In genomic region chr8:119715221-119715620, GRCm38 (mm10) we compare ENCODE assay signal across 9 mouse cellular contexts. TPM values are rescaled to one million over a fixed set of nuclear protein-coding genes. Genes with fewer than 3 reads are reported as not detected.
DNase-seq lines count a peak whose midpoint lies in the region; ATAC-seq lines count a peak whose summit lies in the region.
"Had no signal": no experiment of that assay in that cellular context is flagged by ENCODE, and none has a peak within 500 bp of the region (broad histone marks: within the 10 kb centered on the region; RNA-seq: fewer than 3 reads in every experiment).

No protein-coding gene starts in this region.

- no peaks in the 10 kb centered on the region for H3K36me3 ChIP-seq in intestine, embryonic 14.5 days (ENCODE audit: control insufficient read depth, insufficient read depth, low read length)
- no peaks in the 10 kb centered on the region for H3K36me3 ChIP-seq in lung, embryonic 15.5 days

- H3K27ac ChIP-seq in intestine, embryonic 14.5 days (ENCODE audit: low read depth) = no peak overlapping the region
- peak overlapping the region; percentile 77 for H3K27ac ChIP-seq in lung, embryonic 15.5 days
- H3K27ac ChIP-seq: hindbrain, embryonic 14.5 days had no signal

- no peaks in the 10 kb centered on the region; the same call in 1 of the 2 replicates for H3K4me1 ChIP-seq in intestine, embryonic 14.5 days (replicated peaks; ENCODE audit: control insufficient read depth, insufficient read depth, low read length)
- H3K4me1 ChIP-seq in lung, embryonic 15.5 days = peaks cover 28% of the 10 kb centered on the region

- H3K27me3 ChIP-seq in intestine, embryonic 14.5 days (replicated peaks; ENCODE audit: control insufficient read depth, insufficient read depth, low read length) = no peaks in the 10 kb centered on the region
- H3K27me3 ChIP-seq in lung, embryonic 15.5 days = no peaks in the 10 kb centered on the region

- DNase-seq in NIH3T3 (ENCODE audit: low read depth) = peak; percentile 96
- DNase-seq in adrenal gland, postnatal 25 days = peak; percentile 61
- no peak for DNase-seq in intestine, embryonic 14.5 days (ENCODE audit: low spot score)
- no peak for DNase-seq in cerebellum, postnatal 36 days
- no peak for DNase-seq in thymus, postnatal 0 days (ENCODE audit: low spot score)

- ATAC-seq in intestine, embryonic 14.5 days (replicated peaks; ENCODE audit: low FRiP score, low TSS enrichment, low read depth) = peak; percentile 56
- ATAC-seq in lung, embryonic 15.5 days (ENCODE audit: borderline replicate concordance, extremely low read depth, low FRiP score, low TSS enrichment) = peak; percentile 60; the same call in 1 of the 2 replicates
- ATAC-seq in monocyte, adult 5-6 weeks (replicated peaks; ENCODE audit: insufficient number of reproducible peaks, low FRiP score, low TSS enrichment, poor library complexity, severe bottlenecking) = no peak
- ATAC-seq in frontal cortex, adult (ENCODE audit: low TSS enrichment) = no peak

- H3K4me3 ChIP-seq in intestine, embryonic 14.5 days (ENCODE audit: low read depth, low read length) = no peak overlapping the region
- no peak overlapping the region for H3K4me3 ChIP-seq in lung, embryonic 15.5 days

- no peaks in the 10 kb centered on the region for H3K9me3 ChIP-seq in intestine, embryonic 14.5 days (ENCODE audit: control insufficient read depth, low read length)
- H3K9me3 ChIP-seq in lung, embryonic 15.5 days = no peaks in the 10 kb centered on the region

- H3K4me2 ChIP-seq in intestine, embryonic 14.5 days (ENCODE audit: low read length) = no peak overlapping the region
- H3K4me2 ChIP-seq in lung, embryonic 15.5 days = peak overlapping the region; percentile 35
- H3K4me2 ChIP-seq: hindbrain, embryonic 14.5 days had no signal

- 44% methylated on average over 12 of the region's 12 CpGs for WGBS in intestine, embryonic 14.5 days
- WGBS in lung, embryonic 15.5 days = 12% methylated on average over 12 of the region's 12 CpGs

- H3K9ac ChIP-seq in intestine, embryonic 14.5 days (ENCODE audit: low read length) = no peak overlapping the region
- H3K9ac ChIP-seq in lung, embryonic 15.5 days = no peak overlapping the region
- H3K9ac ChIP-seq: hindbrain, embryonic 14.5 days had no signal

RNA-seq across cellular contexts. Expression of gene Atp2c2, which starts 15.4 kb away (rescaled TPM):
- total RNA-seq in adrenal gland, postnatal 25 days (2021) = 0.67 and 0.95 TPM in 2 replicates
- polyA plus RNA-seq in intestine, embryonic 14.5 days (2014; fragmentation: Nextera tagmentation; extraction: Ambion mirVana) = 3.1 and 3.6 TPM in 2 replicates
- polyA plus RNA-seq in lung, embryonic 15.5 days (2015; fragmentation: Nextera tagmentation; extraction: Ambion mirVana) = 3.2 and 3.5 TPM in 2 replicates
- total RNA-seq in monocyte, adult 5-6 weeks (2017) = not detected in 3 replicates
- 0.27 and 0.29 TPM in 2 replicates for polyA plus RNA-seq in thymus, postnatal 0 days (2015; fragmentation: Nextera tagmentation; extraction: Ambion mirVana)

RNA-seq across cellular contexts. Expression of gene Wfdc1, which starts 49.1 kb away (rescaled TPM):
- total RNA-seq in adrenal gland, postnatal 25 days (2021) = 4.6 and 6.1 TPM in 2 replicates
- 4.1 and 4.6 TPM in 2 replicates for polyA plus RNA-seq in intestine, embryonic 14.5 days (2014; fragmentation: Nextera tagmentation; extraction: Ambion mirVana)
- polyA plus RNA-seq in lung, embryonic 15.5 days (2015; fragmentation: Nextera tagmentation; extraction: Ambion mirVana) = 6.3 and 6.6 TPM in 2 replicates
- total RNA-seq in monocyte, adult 5-6 weeks (2017) = not detected in 3 replicates
- polyA plus RNA-seq in thymus, postnatal 0 days (2015; fragmentation: Nextera tagmentation; extraction: Ambion mirVana) = 0.91 and 0.99 TPM in 2 replicates

Comparison
In these comparisons a context has a peak if more than half of its experiments do, and no peak if none do; other contexts are left out.
1. DNase-seq: peak in NIH3T3 (single experiment) and adrenal gland, postnatal 25 days (single experiment); none in intestine, embryonic 14.5 days (single experiment), cerebellum, postnatal 36 days (0 of 2) and thymus, postnatal 0 days (single experiment).
2. ATAC-seq: peak in intestine, embryonic 14.5 days (single experiment) and lung, embryonic 15.5 days (single experiment); none in monocyte, adult 5-6 weeks (single experiment) and frontal cortex, adult (single experiment).